Mouse (Mus musculus): ENCODE measurements around the gene Susd1.

DNA sequence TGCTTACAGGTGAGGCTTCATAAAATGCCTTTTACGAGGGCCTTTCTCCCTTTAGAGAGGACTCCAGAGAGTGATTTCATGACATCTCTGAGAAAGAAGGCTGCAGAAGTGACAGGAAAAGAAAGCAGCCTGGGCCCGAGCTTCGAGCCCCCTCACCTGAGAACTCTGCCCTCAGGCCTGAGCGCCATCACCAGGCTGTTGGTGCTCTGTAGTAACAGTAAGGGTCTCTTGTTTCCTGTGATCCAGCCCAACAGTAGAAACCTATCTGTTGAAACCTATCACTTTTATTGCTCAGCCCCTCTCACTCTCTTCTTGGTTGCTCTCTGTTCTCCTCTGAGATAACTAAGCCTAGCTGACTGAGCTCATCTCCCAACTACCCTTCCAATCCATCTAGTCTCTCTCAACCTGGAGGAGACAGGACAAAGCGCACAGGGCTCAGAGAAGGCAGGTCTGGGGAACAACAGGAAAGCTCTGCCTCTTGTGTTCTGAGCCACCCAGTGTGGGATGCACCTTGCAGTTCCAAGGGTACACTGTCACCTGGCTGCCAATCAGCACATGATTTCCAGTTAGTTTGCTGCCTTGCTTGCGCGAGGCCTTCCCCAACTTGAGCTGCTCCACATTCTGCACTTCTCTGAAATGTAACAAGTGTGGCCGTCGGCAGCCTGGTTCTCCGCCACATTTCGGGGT, 101.4 kb downstream of the Susd1 start:
- no peak for TF ChIP-seq CTCF (IDR thresholded peaks at IDR 0.05; ENCODE audit: borderline replicate concordance, extremely low read depth, insufficient read depth, insufficient read length)
- no peak for TF ChIP-seq POLR2A (IDR thresholded peaks at IDR 0.05; ENCODE audit: borderline replicate concordance, extremely low read depth, insufficient read depth, insufficient read length, poor library complexity, severe bottlenecking)
